Mouse (Mus musculus) small intestine, adult 2 months (tissue): ENCODE measurements around the gene Tmem151b. TPM values are rescaled to one million over a fixed set of nuclear protein-coding genes. Genes with fewer than 3 reads are reported as not detected.

Source experiments
- H3K27ac ChIP-seq: fragments of 200-500 bp; 2 replicates; pipeline ENCODE4 v1.5.1; 2012; ENCODE audit warnings: low read depth, low read length, control low read depth, inconsistent platforms; ENCODE audit not compliant: insufficient read depth
- H3K27me3 ChIP-seq: fragments of 200-500 bp; 2 replicates; pipeline ENCODE4 v1.6.1; 2012; ENCODE audit warnings: mild to moderate bottlenecking, moderate library complexity, low read length, inconsistent platforms; ENCODE audit not compliant: control insufficient read depth, insufficient read depth
- H3K36me3 ChIP-seq: fragments of 200-500 bp; 2 replicates; pipeline ENCODE4 v1.6.1; 2012; ENCODE audit warnings: mild to moderate bottlenecking, low read length, control low read depth, inconsistent platforms; ENCODE audit not compliant: control insufficient read depth, insufficient read depth
- H3K4me1 ChIP-seq: fragments of 200-500 bp; 2 replicates; pipeline ENCODE4 v1.6.1; 2012; ENCODE audit warnings: low read length, inconsistent platforms, mixed read lengths; ENCODE audit not compliant: control insufficient read depth, insufficient read depth, insufficient read length
- H3K4me3 ChIP-seq: fragments of 200-500 bp; 2 replicates; pipeline ENCODE4 v1.5.1; 2012; ENCODE audit warnings: low read depth, mild to moderate bottlenecking, control low read depth, inconsistent platforms, low read length, moderate library complexity
- CTCF ChIP-seq: fragments of 200-500 bp; IDR thresholded peaks from 2 replicates; pipeline ENCODE4 v1.5.1; 2012; ENCODE audit warnings: low read depth, mild to moderate bottlenecking, control low read depth, inconsistent platforms, low read length, moderate library complexity, mixed read lengths; ENCODE audit not compliant: insufficient replicate concordance, insufficient read length; ENCODE audit errors: extremely low read depth
- POLR2A ChIP-seq: fragments of 200-500 bp; IDR thresholded peaks from 2 replicates; pipeline ENCODE4 v1.6.1; 2012; ENCODE audit warnings: low read depth, mild to moderate bottlenecking, control low read depth, inconsistent platforms, low read length, moderate library complexity
- WGBS: fragments of 180-500 bp; shearing (Covaris S2); methylation state at CpG from one replicate; pipeline ENCODE4 v1.1.7; 2018; 5-methylcytosine and 5-hydroxymethylcytosine counted together
- polyA plus RNA-seq: library from polyadenylated mRNA; depleted of rRNA; stranded (reverse); fragments of >200 nt; gene quantifications from 2 replicates; pipeline ENCODE4 v1.2.3, GENCODE M21; 2012; rRNA removed

The Tmem151b gene
- polyA plus RNA-seq, 1 experiment = 0.94 TPM

GRCm38 (mm10) chr17:45503301-45503973 is 46.0 kb downstream of the Tmem151b start:
- H3K27me3 ChIP-seq = no peaks in the 10 kb centered on the region
- H3K36me3 ChIP-seq = no peaks in the 10 kb centered on the region
- no peaks in the 10 kb centered on the region for H3K4me1 ChIP-seq
- 45% methylated on average over 5 of the region's 5 CpGs for WGBS
- H3K4me3 ChIP-seq = no peak overlapping the region
- TF ChIP-seq POLR2A (no peak), CTCF (no peak)
- no peak overlapping the region for H3K27ac ChIP-seq

- H3K27me3 ChIP-seq = no peaks in the 10 kb centered on the region
- no peaks in the 10 kb centered on the region for H3K36me3 ChIP-seq
- H3K27ac ChIP-seq = no peak overlapping the region
- WGBS = 39% methylated on average over 4 of the region's 4 CpGs
- TF ChIP-seq POLR2A (no peak), CTCF (no peak)
- H3K4me3 ChIP-seq = no peak overlapping the region
- H3K4me1 ChIP-seq = no peaks in the 10 kb centered on the region
Observed at GRCm38 (mm10) chr17:45502324-45502723, 47.2 kb downstream of the Tmem151b start.

DNA sequence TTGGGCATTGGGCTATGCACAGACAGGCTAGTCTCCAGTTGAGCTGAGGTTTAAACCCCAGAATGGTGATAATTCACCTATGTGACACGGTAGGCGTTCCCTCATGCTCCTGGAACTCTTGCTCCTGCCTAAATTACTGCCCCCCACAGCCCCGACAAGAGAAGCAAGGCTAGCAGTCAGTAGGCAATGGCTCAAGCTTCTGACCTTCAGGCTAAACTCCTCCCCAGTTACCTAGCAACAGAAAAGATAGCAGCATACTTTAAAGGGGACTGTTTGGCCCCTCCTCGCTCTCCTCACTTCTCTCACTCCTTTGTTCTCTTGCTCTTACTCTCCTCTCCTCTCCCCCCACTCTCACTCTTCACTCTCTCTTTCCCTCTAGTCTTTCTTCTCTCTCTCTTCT is 48.5 kb downstream of the Tmem151b start:
- no peaks in the 10 kb centered on the region for H3K27me3 ChIP-seq
- no peaks in the 10 kb centered on the region for H3K36me3 ChIP-seq
- no peak overlapping the region for H3K4me3 ChIP-seq
- WGBS = 34% methylated on average over 4 of the region's 4 CpGs
- TF ChIP-seq CTCF (no peak), POLR2A (no peak)
- no peak overlapping the region for H3K27ac ChIP-seq
- H3K4me1 ChIP-seq = no peaks in the 10 kb centered on the region

DNA sequence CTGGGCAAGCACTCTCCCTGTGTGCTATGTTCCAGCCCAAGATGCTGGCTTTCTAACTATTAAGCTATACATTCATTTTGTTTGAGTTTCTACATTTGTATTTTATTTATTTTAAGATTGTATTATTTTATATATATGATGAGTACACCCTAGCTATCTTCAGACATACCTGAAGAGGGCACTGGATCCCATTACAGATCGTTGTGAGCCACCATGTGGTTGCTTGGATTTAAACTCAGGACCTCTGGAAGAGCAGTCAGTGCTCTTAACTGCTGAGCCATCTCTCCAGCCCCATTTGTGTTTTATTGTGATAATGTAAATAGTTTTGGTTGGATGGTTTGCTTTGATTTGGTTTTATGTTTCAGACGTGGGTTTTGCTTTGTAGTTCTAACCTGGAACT is 50.0 kb downstream of the Tmem151b start:
- Histone ChIP-seq H3K36me3 (no peaks in the 10 kb centered on the region), H3K27ac (no peak overlapping the region), H3K4me3 (no peak overlapping the region), H3K4me1 (peaks cover 5% of the 10 kb centered on the region; the same call in 1 of the 2 replicates), H3K27me3 (no peaks in the 10 kb centered on the region)
- 33% methylated on average over 2 of the region's 2 CpGs for WGBS
- TF ChIP-seq POLR2A (no peak), CTCF (no peak)

- no peak for TF ChIP-seq POLR2A
- TF ChIP-seq CTCF = no peak
- 86% methylated on average over 13 of the region's 13 CpGs for WGBS
Observed at GRCm38 (mm10) chr17:45498397-45498796, 51.1 kb downstream of the Tmem151b start.

DNA sequence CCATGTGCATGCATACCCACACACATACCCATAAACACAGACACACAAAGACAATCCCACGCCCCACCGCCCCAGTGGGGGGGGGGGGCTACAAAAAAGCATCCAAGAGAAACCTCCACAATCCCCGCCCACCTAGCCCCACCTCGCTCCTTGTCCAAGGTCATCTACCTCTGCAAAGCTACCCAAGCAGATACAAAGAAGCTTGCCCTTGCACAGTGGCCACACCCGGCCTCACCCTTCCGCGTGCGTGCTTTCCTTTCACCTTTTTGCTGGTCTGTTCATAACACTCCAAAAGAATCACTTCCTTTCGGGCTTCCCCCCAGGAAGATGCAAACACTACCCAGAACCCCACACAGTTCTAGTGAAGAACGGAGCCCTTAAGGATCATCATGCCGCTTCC is 54.1 kb downstream of the Tmem151b start:
- no peaks in the 10 kb centered on the region for H3K27me3 ChIP-seq
- 41% methylated on average over 11 of the region's 11 CpGs for WGBS
- no peaks in the 10 kb centered on the region for H3K36me3 ChIP-seq
- H3K27ac ChIP-seq = no peak overlapping the region
- no peak overlapping the region for H3K4me3 ChIP-seq
- no peak for TF ChIP-seq CTCF
- TF ChIP-seq POLR2A = no peak
- peaks cover 5% of the 10 kb centered on the region; the same call in 1 of the 2 replicates for H3K4me1 ChIP-seq

More at GRCm38 (mm10) chr17:45498397-45498796, 51.1 kb downstream of the Tmem151b start:
- Histone ChIP-seq H3K36me3 (no peaks in the 10 kb centered on the region), H3K27me3 (no peaks in the 10 kb centered on the region), H3K4me3 (no peak overlapping the region), H3K27ac (no peak overlapping the region), H3K4me1 (peaks cover 5% of the 10 kb centered on the region; the same call in 1 of the 2 replicates)

Other genes with a start within 250 kb of the Tmem151b start
- 2.1 and 4.2 TPM in 2 replicates for gene Cdc5l, start 115.9 kb downstream of the Tmem151b start, polyA plus RNA-seq
- gene Spats1, start 74.3 kb downstream of the Tmem151b start, polyA plus RNA-seq = not detected in 2 replicates
- 9.8 and 10.5 TPM in 2 replicates for gene Aars2, start 42.8 kb downstream of the Tmem151b start, polyA plus RNA-seq
- 0.04 TPM in 2 replicates for gene Tcte1, start 26.2 kb downstream of the Tmem151b start, polyA plus RNA-seq
- 4.6 and 6.2 TPM in 2 replicates for gene Nfkbie, start 6.0 kb upstream of the Tmem151b start, polyA plus RNA-seq
- 98.2 and 105 TPM in 2 replicates for gene Slc35b2, start 14.2 kb upstream of the Tmem151b start, polyA plus RNA-seq
- 93.8 and 157 TPM in 2 replicates for gene Hsp90ab1, start 23.6 kb upstream of the Tmem151b start, polyA plus RNA-seq
- gene Slc29a1, start 49.9 kb upstream of the Tmem151b start, polyA plus RNA-seq = 26.1 and 35.2 TPM in 2 replicates
- gene Mymx, start 52.4 kb upstream of the Tmem151b start, polyA plus RNA-seq = 0.75 and 5.8 TPM in 2 replicates
- 0.03 TPM in 1 of 2 replicates, not detected in the other for gene Capn11, start 109.6 kb upstream of the Tmem151b start, polyA plus RNA-seq
- gene Mrpl14, start 136.6 kb upstream of the Tmem151b start, polyA plus RNA-seq = 105 and 161 TPM in 2 replicates
- gene Tmem63b, start 137.2 kb upstream of the Tmem151b start, polyA plus RNA-seq = 42.6 and 65.0 TPM in 2 replicates
- gene 1600014C23Rik, start 184.2 kb upstream of the Tmem151b start, polyA plus RNA-seq = not detected in 2 replicates